Mouse (Mus musculus): ENCODE data around the gene Kazald1. TPM values are rescaled to one million over a fixed set of nuclear protein-coding genes. Genes with fewer than 3 reads are reported as not detected.
A peak's percentile ranks its signal among the peaks of the same experiment; 100 is the strongest.
"Not testable (repeated sequence)": the region's sequence is repeated elsewhere in the genome, so short reads cannot be mapped to it uniquely, and the experiment has no call there.

The Kazald1 gene
- polyA plus RNA-seq, 1 experiment, result 0.67 TPM

- Histone ChIP-seq H3K4me3 (ENCODE audit: low read depth, low read length) (no peak overlapping the region), H3K27ac (ENCODE audit: insufficient read depth, low read length) (no peak overlapping the region), H3K27me3 (ENCODE audit: control insufficient read depth, insufficient read depth, low read length, poor library complexity, severe bottlenecking) (no peaks in the 10 kb centered on the region), H3K9me3 (replicated peaks; ENCODE audit: control insufficient read depth, insufficient read depth, low read length, poor library complexity, severe bottlenecking) (no peaks in the 10 kb centered on the region), H3K36me3 (ENCODE audit: control insufficient read depth, insufficient read depth, low read length, poor library complexity, severe bottlenecking) (no peaks in the 10 kb centered on the region), H3K4me1 (ENCODE audit: control insufficient read depth, insufficient read depth, low read length) (no peaks in the 10 kb centered on the region), H3K9ac (ENCODE audit: low read depth, poor library complexity, severe bottlenecking) (no peak overlapping the region)
- TF ChIP-seq CTCF (IDR thresholded peaks at IDR 0.05; ENCODE audit: low read depth, low read length) (peak; percentile 83), EP300 (IDR thresholded peaks at IDR 0.05; ENCODE audit: insufficient read depth, low read depth, low read length) (no peak)
These were observed 38.2 kb upstream of the Kazald1 start for GRCm38 (mm10) chr19:45036867-45037266.

- H3K4me1 ChIP-seq (ENCODE audit: control insufficient read depth, insufficient read depth, low read length); H3K9me3 ChIP-seq (replicated peaks; ENCODE audit: control insufficient read depth, insufficient read depth, low read length, poor library complexity, severe bottlenecking); H3K9ac ChIP-seq (ENCODE audit: low read depth, poor library complexity, severe bottlenecking); H3K27me3 ChIP-seq (ENCODE audit: control insufficient read depth, insufficient read depth, low read length, poor library complexity, severe bottlenecking); H3K27ac ChIP-seq (ENCODE audit: insufficient read depth, low read length); H3K36me3 ChIP-seq (ENCODE audit: control insufficient read depth, insufficient read depth, low read length, poor library complexity, severe bottlenecking); H3K4me3 ChIP-seq (ENCODE audit: low read depth, low read length): not testable (repeated sequence)
These were observed 36.8 kb upstream of the Kazald1 start for GRCm38 (mm10) chr19:45038198-45038597.

GRCm38 (mm10) chr19:45040214-45040613 lies 34.8 kb upstream of the Kazald1 start:
- no peaks in the 10 kb centered on the region for H3K4me1 ChIP-seq (ENCODE audit: control insufficient read depth, insufficient read depth, low read length)
- H3K9me3 ChIP-seq (replicated peaks; ENCODE audit: control insufficient read depth, insufficient read depth, low read length, poor library complexity, severe bottlenecking), result no peaks in the 10 kb centered on the region
- H3K27me3 ChIP-seq (ENCODE audit: control insufficient read depth, insufficient read depth, low read length, poor library complexity, severe bottlenecking), result no peaks in the 10 kb centered on the region
- H3K9ac ChIP-seq (ENCODE audit: low read depth, poor library complexity, severe bottlenecking), result 0 out of 2 replicates have a peak overlapping the region, but pooled peaks have one; percentile 10
- TF ChIP-seq POLR2A (IDR thresholded peaks at IDR 0.05; ENCODE audit: insufficient read depth, low read length), result no peak
- TF ChIP-seq EP300 (IDR thresholded peaks at IDR 0.05; ENCODE audit: insufficient read depth, low read depth, low read length), result no peak
- TF ChIP-seq CTCF (IDR thresholded peaks at IDR 0.05; ENCODE audit: low read depth, low read length), result no peak
- H3K27ac ChIP-seq (ENCODE audit: insufficient read depth, low read length), result no peak overlapping the region
- peak overlapping the region; percentile 26 for H3K4me3 ChIP-seq (ENCODE audit: low read depth, low read length)
- H3K36me3 ChIP-seq (ENCODE audit: control insufficient read depth, insufficient read depth, low read length, poor library complexity, severe bottlenecking), result no peaks in the 10 kb centered on the region

- TF ChIP-seq POLR2A (IDR thresholded peaks at IDR 0.05; ENCODE audit: insufficient read depth, low read length) (no peak), EP300 (IDR thresholded peaks at IDR 0.05; ENCODE audit: insufficient read depth, low read depth, low read length) (no peak), CTCF (IDR thresholded peaks at IDR 0.05; ENCODE audit: low read depth, low read length) (no peak)
- no peak overlapping the region for H3K27ac ChIP-seq (ENCODE audit: insufficient read depth, low read length)
- H3K4me1 ChIP-seq (ENCODE audit: control insufficient read depth, insufficient read depth, low read length), result peaks cover 2% of the 10 kb centered on the region
- H3K9ac ChIP-seq (ENCODE audit: low read depth, poor library complexity, severe bottlenecking), result no peak overlapping the region
- no peaks in the 10 kb centered on the region for H3K27me3 ChIP-seq (ENCODE audit: control insufficient read depth, insufficient read depth, low read length, poor library complexity, severe bottlenecking)
- H3K9me3 ChIP-seq (replicated peaks; ENCODE audit: control insufficient read depth, insufficient read depth, low read length, poor library complexity, severe bottlenecking), result no peaks in the 10 kb centered on the region
- H3K4me3 ChIP-seq (ENCODE audit: low read depth, low read length), result no peak overlapping the region
- H3K36me3 ChIP-seq (ENCODE audit: control insufficient read depth, insufficient read depth, low read length, poor library complexity, severe bottlenecking), result no peaks in the 10 kb centered on the region
These were observed 30.6 kb upstream of the Kazald1 start for GRCm38 (mm10) chr19:45044389-45044927.

GRCm38 (mm10) chr19:45045236-45045635 lies 29.8 kb upstream of the Kazald1 start:
- Histone ChIP-seq H3K27me3 (ENCODE audit: control insufficient read depth, insufficient read depth, low read length, poor library complexity, severe bottlenecking) (no peaks in the 10 kb centered on the region), H3K9me3 (replicated peaks; ENCODE audit: control insufficient read depth, insufficient read depth, low read length, poor library complexity, severe bottlenecking) (no peaks in the 10 kb centered on the region), H3K9ac (ENCODE audit: low read depth, poor library complexity, severe bottlenecking) (no peak overlapping the region), H3K27ac (ENCODE audit: insufficient read depth, low read length) (no peak overlapping the region), H3K4me3 (ENCODE audit: low read depth, low read length) (no peak overlapping the region), H3K36me3 (ENCODE audit: control insufficient read depth, insufficient read depth, low read length, poor library complexity, severe bottlenecking) (no peaks in the 10 kb centered on the region), H3K4me1 (ENCODE audit: control insufficient read depth, insufficient read depth, low read length) (peaks cover 2% of the 10 kb centered on the region)
- TF ChIP-seq EP300 (IDR thresholded peaks at IDR 0.05; ENCODE audit: insufficient read depth, low read depth, low read length) (no peak), POLR2A (IDR thresholded peaks at IDR 0.05; ENCODE audit: insufficient read depth, low read length) (no peak), CTCF (IDR thresholded peaks at IDR 0.05; ENCODE audit: low read depth, low read length) (no peak)

- no peaks in the 10 kb centered on the region for H3K36me3 ChIP-seq (ENCODE audit: control insufficient read depth, insufficient read depth, low read length, poor library complexity, severe bottlenecking)
- TF ChIP-seq EP300 (IDR thresholded peaks at IDR 0.05; ENCODE audit: insufficient read depth, low read depth, low read length), result no peak
- no peak for TF ChIP-seq POLR2A (IDR thresholded peaks at IDR 0.05; ENCODE audit: insufficient read depth, low read length)
- no peak for TF ChIP-seq CTCF (IDR thresholded peaks at IDR 0.05; ENCODE audit: low read depth, low read length)
- H3K27me3 ChIP-seq (ENCODE audit: control insufficient read depth, insufficient read depth, low read length, poor library complexity, severe bottlenecking), result no peaks in the 10 kb centered on the region
- peaks cover 2% of the 10 kb centered on the region for H3K4me1 ChIP-seq (ENCODE audit: control insufficient read depth, insufficient read depth, low read length)
- H3K9ac ChIP-seq (ENCODE audit: low read depth, poor library complexity, severe bottlenecking), result no peak within 1 kb of the TSS
- no peaks in the 10 kb centered on the region for H3K9me3 ChIP-seq (replicated peaks; ENCODE audit: control insufficient read depth, insufficient read depth, low read length, poor library complexity, severe bottlenecking)
- no peak within 1 kb of the TSS for H3K27ac ChIP-seq (ENCODE audit: insufficient read depth, low read length)
- peak within 1 kb of the TSS; percentile 24 for H3K4me3 ChIP-seq (ENCODE audit: low read depth, low read length)
These were observed 29.4 kb upstream of the Kazald1 start, which contains the start of gene Pdzd7 for GRCm38 (mm10) chr19:45045651-45046050. Gene Pdzd7 (minus strand): TSS chr19:45045717.
